Mouse (Mus musculus): ENCODE data around the gene Zfp511. TPM values are rescaled to one million over a fixed set of nuclear protein-coding genes. Genes with fewer than 3 reads are reported as not detected.

Zfp511 gene
- polyA plus RNA-seq, 1 experiment from 2014 or later, result 56.2 TPM

GRCm38 (mm10) chr7:140078711-140079110, 42.5 kb downstream of the Zfp511 start:
- Histone ChIP-seq H3K4me2 (no peak overlapping the region), H3K27ac (no peak overlapping the region), H3K4me1 (peaks cover 33% of the 10 kb centered on the region), H3K27me3 (peaks cover 52% of the 10 kb centered on the region), H3K9ac (no peak overlapping the region), H3K4me3 (replicated peaks) (no peak overlapping the region), H3K9me3 (no peaks in the 10 kb centered on the region), H3K36me3 (replicated peaks) (no peaks in the 10 kb centered on the region)
- ATAC-seq (ENCODE audit: low FRiP score), result no peak
- WGBS, result 4% methylated on average over 5 of the region's 5 CpGs

GRCm38 (mm10) chr7:140080503-140081156, 44.4 kb downstream of the Zfp511 start:
- Histone ChIP-seq H3K9ac (peak overlapping the region; percentile 52), H3K4me1 (peaks cover 33% of the 10 kb centered on the region), H3K27ac (peak overlapping the region; percentile 85), H3K9me3 (no peaks in the 10 kb centered on the region), H3K36me3 (replicated peaks) (no peaks in the 10 kb centered on the region), H3K4me3 (replicated peaks) (peak overlapping the region; percentile 40), H3K4me2 (peak overlapping the region; percentile 57), H3K27me3 (peaks cover 57% of the 10 kb centered on the region)
- ATAC-seq (ENCODE audit: low FRiP score), result peak; percentile 84
- 2% methylated on average over 24 of the region's 24 CpGs for WGBS

GRCm38 (mm10) chr7:140081408-140082241, 45.4 kb downstream of the Zfp511 start:
- Histone ChIP-seq H3K9ac (peak overlapping the region; percentile 52), H3K4me2 (peak overlapping the region; percentile 57), H3K4me3 (replicated peaks) (peak overlapping the region; percentile 40), H3K27me3 (peaks cover 55% of the 10 kb centered on the region), H3K9me3 (no peaks in the 10 kb centered on the region), H3K36me3 (replicated peaks) (no peaks in the 10 kb centered on the region), H3K4me1 (peaks cover 33% of the 10 kb centered on the region), H3K27ac (peak overlapping the region; percentile 77)
- peak; percentile 12; the same call in 1 of the 2 replicates for ATAC-seq (ENCODE audit: low FRiP score)
- 10% methylated on average over 20 of the region's 20 CpGs for WGBS

GRCm38 (mm10) chr7:140082242-140082678, 46.1 kb downstream of the Zfp511 start, which contains the start of gene Caly:
TSS of gene Caly (minus strand) at chr7:140082548.
- WGBS, result 5% methylated on average over 18 of the region's 18 CpGs
- H3K4me3 ChIP-seq (replicated peaks), result peak within 1 kb of the TSS; percentile 40
- H3K36me3 ChIP-seq (replicated peaks), result no peaks in the 10 kb centered on the region
- peak within 1 kb of the TSS; percentile 57 for H3K4me2 ChIP-seq
- peaks cover 33% of the 10 kb centered on the region for H3K4me1 ChIP-seq
- peak within 1 kb of the TSS; percentile 52 for H3K9ac ChIP-seq
- no peaks in the 10 kb centered on the region for H3K9me3 ChIP-seq
- ATAC-seq (ENCODE audit: low FRiP score), result peak; percentile 83
- H3K27ac ChIP-seq, result peak within 1 kb of the TSS; percentile 77
- peaks cover 52% of the 10 kb centered on the region for H3K27me3 ChIP-seq

Small RNA genes within 50 kb of the gene (microRNA-seq; reads per million reads assigned to microRNA genes)
- gene Mir7062, result not detected

Other genes starting within 250 kb of the Zfp511 start
- 5.8 and 7.6 TPM in 2 replicates for gene Adgra1, start 202.2 kb upstream of the Zfp511 start, polyA plus RNA-seq (2016; fragmentation: Nextera tagmentation; extraction: Ambion mirVana)
- gene Kndc1, start 141.7 kb upstream of the Zfp511 start, polyA plus RNA-seq (2016; fragmentation: Nextera tagmentation; extraction: Ambion mirVana), result 1.2 and 1.3 TPM in 2 replicates
- not detected in 2 replicates for gene Utf1, start 92.6 kb upstream of the Zfp511 start, polyA plus RNA-seq (2016; fragmentation: Nextera tagmentation; extraction: Ambion mirVana)
- 0.64 and 0.74 TPM in 2 replicates for gene 6430531B16Rik, start 57.6 kb upstream of the Zfp511 start, polyA plus RNA-seq (2016; fragmentation: Nextera tagmentation; extraction: Ambion mirVana)
- 3.2 and 3.6 TPM in 2 replicates for gene Adam8, start 43.8 kb upstream of the Zfp511 start, polyA plus RNA-seq (2016; fragmentation: Nextera tagmentation; extraction: Ambion mirVana)
- gene Tubgcp2, start 278 bp downstream of the Zfp511 start, polyA plus RNA-seq (2016; fragmentation: Nextera tagmentation; extraction: Ambion mirVana), result 75.6 and 84.8 TPM in 2 replicates
- gene Msx3, start 12.7 kb downstream of the Zfp511 start, polyA plus RNA-seq (2016; fragmentation: Nextera tagmentation; extraction: Ambion mirVana), result 2.3 and 3.1 TPM in 2 replicates
- gene Caly, start 46.2 kb downstream of the Zfp511 start, polyA plus RNA-seq (2016; fragmentation: Nextera tagmentation; extraction: Ambion mirVana), result 21.5 and 22.3 TPM in 2 replicates
- gene Prap1, start 57.0 kb downstream of the Zfp511 start, polyA plus RNA-seq (2016; fragmentation: Nextera tagmentation; extraction: Ambion mirVana), result not detected in 2 replicates
- 17.4 and 17.9 TPM in 2 replicates for gene Fuom, start 66.0 kb downstream of the Zfp511 start, polyA plus RNA-seq (2016; fragmentation: Nextera tagmentation; extraction: Ambion mirVana)
- gene Paox, start 79.4 kb downstream of the Zfp511 start, polyA plus RNA-seq (2016; fragmentation: Nextera tagmentation; extraction: Ambion mirVana), result 9.3 and 11.1 TPM in 2 replicates
- gene Echs1, start 80.1 kb downstream of the Zfp511 start, polyA plus RNA-seq (2016; fragmentation: Nextera tagmentation; extraction: Ambion mirVana), result 136 and 137 TPM in 2 replicates
- 28.2 and 28.9 TPM in 2 replicates for gene Mtg1, start 101.2 kb downstream of the Zfp511 start, polyA plus RNA-seq (2016; fragmentation: Nextera tagmentation; extraction: Ambion mirVana)
- gene Sprn, start 118.5 kb downstream of the Zfp511 start, polyA plus RNA-seq (2016; fragmentation: Nextera tagmentation; extraction: Ambion mirVana), result 1.8 and 1.9 TPM in 2 replicates
- not detected in 2 replicates for gene Olfr522, start 128.4 kb downstream of the Zfp511 start, polyA plus RNA-seq (2016; fragmentation: Nextera tagmentation; extraction: Ambion mirVana)
- gene Olfr523, start 136.8 kb downstream of the Zfp511 start, polyA plus RNA-seq (2016; fragmentation: Nextera tagmentation; extraction: Ambion mirVana), result 0.05 TPM in 1 of 2 replicates, not detected in the other
- gene Olfr524, start 169.6 kb downstream of the Zfp511 start, polyA plus RNA-seq (2016; fragmentation: Nextera tagmentation; extraction: Ambion mirVana), result not detected in 2 replicates
- 0.11 TPM in 1 of 2 replicates, not detected in the other for gene Cd163l1, start 181.9 kb downstream of the Zfp511 start, polyA plus RNA-seq (2016; fragmentation: Nextera tagmentation; extraction: Ambion mirVana)
- not detected in 2 replicates for gene 5830411N06Rik, start 210.9 kb downstream of the Zfp511 start, polyA plus RNA-seq (2016; fragmentation: Nextera tagmentation; extraction: Ambion mirVana)

All from forebrain, embryonic 12.5 days (tissue).